Mouse (Mus musculus) kidney, embryonic 16.5 days (tissue): Measurements from ENCODE around the gene Borcs6. TPM values are rescaled to one million over a fixed set of nuclear protein-coding genes. Genes with fewer than 3 reads are reported as not detected.

Experiments used
- polyA plus RNA-seq: library from polyadenylated mRNA; unstranded; fragments of >200 nt; fragmentation: Nextera tagmentation; extraction: Ambion mirVana; gene quantifications from 2 replicates; pipeline ENCODE4 v1.2.1, GENCODE M21; 2015

Borcs6 gene
- polyA plus RNA-seq, 1 experiment from 2014 or later, result 8.0 TPM

Other genes starting within 250 kb of the Borcs6 start
- 90.9 and 96.3 TPM in 2 replicates for gene Ndel1, start 187.9 kb upstream of the Borcs6 start, polyA plus RNA-seq
- 0.05 and 0.17 TPM in 2 replicates for gene Rnf222, start 171.2 kb upstream of the Borcs6 start, polyA plus RNA-seq
- 897 and 905 TPM in 2 replicates for gene Rpl26, start 158.1 kb upstream of the Borcs6 start, polyA plus RNA-seq
- not detected in 2 replicates for gene Odf4, start 132.6 kb upstream of the Borcs6 start, polyA plus RNA-seq
- gene Arhgef15, start 102.2 kb upstream of the Borcs6 start, polyA plus RNA-seq, result 20.0 and 23.0 TPM in 2 replicates
- 7.6 and 7.9 TPM in 2 replicates for gene Slc25a35, start 91.6 kb upstream of the Borcs6 start, polyA plus RNA-seq
- gene Rangrf, start 84.5 kb upstream of the Borcs6 start, polyA plus RNA-seq, result 62.3 and 63.9 TPM in 2 replicates
- gene Pfas, start 51.3 kb upstream of the Borcs6 start, polyA plus RNA-seq, result 33.9 and 41.9 TPM in 2 replicates
- gene Ctc1, start 43.8 kb upstream of the Borcs6 start, polyA plus RNA-seq, result 64.1 and 68.0 TPM in 2 replicates
- gene Aurkb, start 14.1 kb upstream of the Borcs6 start, polyA plus RNA-seq, result 176 and 177 TPM in 2 replicates
- 61.0 and 68.1 TPM in 2 replicates for gene Tmem107, start 11.1 kb downstream of the Borcs6 start, polyA plus RNA-seq
- 81.5 and 114 TPM in 2 replicates for gene Vamp2, start 28.8 kb downstream of the Borcs6 start, polyA plus RNA-seq
- gene Per1, start 35.5 kb downstream of the Borcs6 start, polyA plus RNA-seq, result 11.4 and 15.6 TPM in 2 replicates
- gene Hes7, start 60.7 kb downstream of the Borcs6 start, polyA plus RNA-seq, result 0.39 and 0.51 TPM in 2 replicates
- gene 9130213A22Rik, start 62.9 kb downstream of the Borcs6 start, polyA plus RNA-seq, result 0.33 and 0.42 TPM in 2 replicates
- gene Aloxe3, start 66.2 kb downstream of the Borcs6 start, polyA plus RNA-seq, result 0.32 and 0.76 TPM in 2 replicates
- gene Alox12b, start 97.3 kb downstream of the Borcs6 start, polyA plus RNA-seq, result 0.30 and 0.41 TPM in 2 replicates
- 0.46 and 0.72 TPM in 2 replicates for gene Alox8, start 138.1 kb downstream of the Borcs6 start, polyA plus RNA-seq
- 0.17 and 0.27 TPM in 2 replicates for gene Gucy2e, start 177.3 kb downstream of the Borcs6 start, polyA plus RNA-seq